Mouse (Mus musculus) kidney, adult 2 months (tissue): ENCODE measurements at regions not wholly inside any gene's neighbourhood (a gene's known extent, or its start where the extent isn't known, plus 50 kb on each side); places are given as distances from the start of the nearest gene placed in this dataset.

Experiments
- DNase-seq: peaks from one replicate; pipeline ENCODE4 v3.0.0; 2021
- H3K27ac ChIP-seq: fragments of 200-500 bp; 2 replicates; pipeline ENCODE4 v1.5.1; 2012; ENCODE audit warnings: low read depth, low read length, control low read depth, inconsistent platforms; ENCODE audit not compliant: insufficient read depth
- H3K27me3 ChIP-seq: fragments of 200-500 bp; replicated peaks from 2 replicates; pipeline ENCODE4 v1.6.1; 2012; ENCODE audit warnings: mild to moderate bottlenecking, moderate library complexity, low read length, inconsistent platforms; ENCODE audit not compliant: control insufficient read depth, insufficient read depth
- H3K36me3 ChIP-seq: fragments of 200-500 bp; 2 replicates; pipeline ENCODE4 v1.6.1; 2012; ENCODE audit warnings: mild to moderate bottlenecking, moderate library complexity, low read length, inconsistent platforms; ENCODE audit not compliant: control insufficient read depth, insufficient read depth
- H3K4me1 ChIP-seq: fragments of 200-500 bp; 2 replicates; pipeline ENCODE4 v1.6.1; 2011; ENCODE audit warnings: low read length; ENCODE audit not compliant: control insufficient read depth, insufficient read depth
- H3K4me3 ChIP-seq: fragments of 200-500 bp; 2 replicates; pipeline ENCODE4 v1.5.1; 2011; ENCODE audit warnings: mild to moderate bottlenecking, low read depth, low read length, control low read depth; ENCODE audit not compliant: insufficient read depth
- CTCF ChIP-seq: fragments of 200-500 bp; conservative IDR thresholded peaks from 2 replicates; pipeline ENCODE4 v1.5.1; 2011; ENCODE audit warnings: low read depth, mild to moderate bottlenecking, control low read depth, low read length, moderate library complexity, mixed read lengths; ENCODE audit not compliant: insufficient read depth, insufficient read length
- POLR2A ChIP-seq: fragments of 200-500 bp; IDR thresholded peaks from one replicate; pipeline ENCODE4 v1.6.1; 2011; ENCODE audit warnings: low read depth, low read length, control low read depth
- WGBS: fragments of 180-500 bp; shearing (Covaris S2); methylation state at CpG from one replicate; pipeline ENCODE4 v1.1.7; 2018; 5-methylcytosine and 5-hydroxymethylcytosine counted together

- Histone ChIP-seq H3K27me3 (no peaks in the 10 kb centered on the region), H3K4me3 (no peak overlapping the region), H3K27ac (no peak overlapping the region), H3K36me3 (no peaks in the 10 kb centered on the region), H3K4me1 (no peaks in the 10 kb centered on the region)
- peak; percentile 56 for DNase-seq
- TF ChIP-seq POLR2A (no peak), CTCF (no peak)
- WGBS = 50% methylated on average over 1 of the region's 1 CpGs
These were observed 449.8 kb downstream of the Slitrk1 start for GRCm38 (mm10) chr14:108464192-108464591.

GRCm38 (mm10) chr14:108459356-108459755 is 454.6 kb downstream of the Slitrk1 start:
- peak; percentile 3 for DNase-seq
- H3K4me1 ChIP-seq = no peaks in the 10 kb centered on the region
- no peak for TF ChIP-seq CTCF
- no peak for TF ChIP-seq POLR2A
- no peaks in the 10 kb centered on the region for H3K27me3 ChIP-seq
- no peak overlapping the region for H3K27ac ChIP-seq
- 53% methylated on average over 6 of the region's 6 CpGs for WGBS
- H3K4me3 ChIP-seq = no peak overlapping the region
- no peaks in the 10 kb centered on the region for H3K36me3 ChIP-seq

GRCm38 (mm10) chr14:108437019-108437418 is 476.9 kb downstream of the Slitrk1 start:
- H3K4me1 ChIP-seq = no peaks in the 10 kb centered on the region
- H3K27ac ChIP-seq = no peak overlapping the region
- no peaks in the 10 kb centered on the region for H3K36me3 ChIP-seq
- no peak for DNase-seq
- no peak overlapping the region for H3K4me3 ChIP-seq
- 66% methylated on average over 2 of the region's 2 CpGs for WGBS
- H3K27me3 ChIP-seq = no peaks in the 10 kb centered on the region
- no peak for TF ChIP-seq CTCF
- TF ChIP-seq POLR2A = no peak

- WGBS = 66% methylated on average over 2 of the region's 2 CpGs
- H3K27me3 ChIP-seq = no peaks in the 10 kb centered on the region
- TF ChIP-seq POLR2A (no peak), CTCF (no peak)
These were observed 508.8 kb downstream of the Slitrk1 start for GRCm38 (mm10) chr14:108405113-108405512.

GRCm38 (mm10) chr14:108403466-108403865 is 510.5 kb downstream of the Slitrk1 start:
- 75% methylated on average over 2 of the region's 2 CpGs for WGBS
- TF ChIP-seq POLR2A = no peak
- TF ChIP-seq CTCF = no peak

More at GRCm38 (mm10) chr14:108405113-108405512, 508.8 kb downstream of the Slitrk1 start:
- no peak for DNase-seq
- no peaks in the 10 kb centered on the region for H3K4me1 ChIP-seq
- H3K4me3 ChIP-seq = no peak overlapping the region
- H3K36me3 ChIP-seq = no peaks in the 10 kb centered on the region
- no peak overlapping the region for H3K27ac ChIP-seq

More at GRCm38 (mm10) chr14:108403466-108403865, 510.5 kb downstream of the Slitrk1 start:
- Histone ChIP-seq H3K4me1 (no peaks in the 10 kb centered on the region), H3K36me3 (no peaks in the 10 kb centered on the region), H3K27ac (no peak overlapping the region), H3K27me3 (no peaks in the 10 kb centered on the region), H3K4me3 (no peak overlapping the region)
- DNase-seq = no peak
